Mouse (Mus musculus): ENCODE measurements at regions not wholly inside any gene's neighbourhood (a gene's known extent, or its start where the extent isn't known, plus 50 kb on each side); places are given as distances from the start of the nearest gene placed in this dataset.

DNA sequence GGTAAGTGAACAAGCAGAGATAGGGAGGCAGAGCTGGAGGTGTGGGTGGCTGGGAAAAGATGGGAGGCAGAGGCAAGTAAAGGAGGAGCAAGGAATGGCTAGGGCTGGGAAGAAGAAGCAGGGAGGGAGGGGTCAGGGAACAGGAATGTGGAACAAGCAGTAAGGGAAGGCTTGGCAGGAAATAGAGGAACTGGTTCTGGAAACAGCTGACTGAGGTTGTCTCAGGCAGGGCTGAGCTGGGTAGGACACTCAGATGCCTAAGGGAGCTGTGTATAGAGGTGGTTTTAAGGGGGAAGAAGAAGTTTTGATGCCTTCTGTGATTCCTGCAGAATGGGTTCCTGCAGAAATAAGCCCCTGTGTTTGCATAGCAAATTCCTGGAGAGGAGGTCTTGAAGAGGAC is 92.7 kb downstream of the Nucb2 start:
- H3K4me2 ChIP-seq: no peak overlapping the region
- H3K36me3 ChIP-seq: no peaks in the 10 kb centered on the region
- H3K4me1 ChIP-seq: no peaks in the 10 kb centered on the region
- no peak overlapping the region for H3K27ac ChIP-seq (replicated peaks)
- no peak overlapping the region for H3K9ac ChIP-seq (replicated peaks)
- no peak overlapping the region for H3K4me3 ChIP-seq (replicated peaks)
- H3K9me3 ChIP-seq (replicated peaks): peaks cover 8% of the 10 kb centered on the region; the same call in 1 of the 2 replicates
- H3K27me3 ChIP-seq (replicated peaks): no peaks in the 10 kb centered on the region
- no peak for ATAC-seq (ENCODE audit: low FRiP score)

DNA sequence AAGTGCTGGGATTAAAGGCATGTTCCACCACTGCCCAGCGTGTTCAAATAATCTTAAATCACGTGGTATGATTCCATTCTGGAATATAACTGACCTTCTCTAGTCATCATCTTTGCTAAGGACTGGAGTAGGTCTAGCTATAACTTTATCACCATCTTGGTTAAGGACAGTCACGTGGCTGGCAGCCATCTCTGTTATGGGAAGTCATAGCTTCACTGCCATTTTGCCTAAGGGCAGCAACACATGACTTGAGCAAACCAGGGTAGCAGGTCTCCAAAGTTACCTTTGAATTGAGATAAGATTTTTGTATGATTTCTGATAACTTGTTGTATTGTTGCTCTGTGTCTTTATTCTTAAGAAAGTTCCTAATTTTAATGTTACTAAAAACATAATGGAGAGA is 96.2 kb downstream of the Nucb2 start:
- Histone ChIP-seq H3K9ac (replicated peaks) (no peak overlapping the region), H3K4me2 (no peak overlapping the region), H3K4me3 (replicated peaks) (no peak overlapping the region), H3K27me3 (replicated peaks) (no peaks in the 10 kb centered on the region), H3K9me3 (replicated peaks) (peaks cover 8% of the 10 kb centered on the region; the same call in 1 of the 2 replicates), H3K27ac (replicated peaks) (no peak overlapping the region), H3K36me3 (no peaks in the 10 kb centered on the region), H3K4me1 (no peaks in the 10 kb centered on the region)
- no peak for ATAC-seq (ENCODE audit: low FRiP score)
- WGBS: 85% methylated on average over 3 of the region's 3 CpGs

DNA sequence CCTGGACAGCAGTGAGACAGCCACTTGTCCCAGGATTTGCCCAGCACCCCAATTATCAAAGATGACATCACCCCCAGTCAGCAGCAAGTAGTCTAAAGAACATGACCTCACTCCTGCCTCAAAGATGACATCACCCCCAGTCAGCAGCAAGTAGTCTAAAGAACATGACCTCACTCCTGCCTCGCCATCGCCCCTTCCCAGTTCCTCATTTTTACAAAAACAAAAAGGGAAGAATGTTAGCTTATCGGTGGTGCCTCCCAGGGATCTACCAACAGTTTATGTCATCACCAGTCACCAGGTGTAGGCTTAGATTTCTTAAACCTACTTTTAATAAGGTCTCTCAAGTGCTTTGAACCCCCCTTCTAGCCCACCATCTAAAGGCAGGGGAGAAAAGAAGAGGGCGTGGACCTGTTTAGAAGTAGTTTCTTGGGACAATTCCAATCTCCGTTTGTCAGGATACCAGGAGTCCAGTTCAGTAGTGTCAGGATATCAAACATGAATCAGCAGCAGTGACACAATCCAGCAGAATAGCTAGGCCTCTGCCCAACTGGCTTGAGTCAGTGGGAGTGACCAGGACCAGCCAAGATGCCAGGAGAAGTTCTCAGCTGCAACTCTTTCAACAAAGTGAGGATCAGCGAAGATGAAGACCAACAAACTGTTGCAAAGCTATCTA is 99.1 kb downstream of the Nucb2 start:
- WGBS: 89% methylated on average over 6 of the region's 6 CpGs
- Histone ChIP-seq H3K27ac (replicated peaks) (no peak overlapping the region), H3K27me3 (replicated peaks) (no peaks in the 10 kb centered on the region), H3K4me1 (peaks cover 7% of the 10 kb centered on the region), H3K4me2 (no peak overlapping the region), H3K9me3 (replicated peaks) (peaks cover 8% of the 10 kb centered on the region; the same call in 1 of the 2 replicates), H3K36me3 (no peaks in the 10 kb centered on the region), H3K4me3 (replicated peaks) (no peak overlapping the region), H3K9ac (replicated peaks) (no peak overlapping the region)
- ATAC-seq (ENCODE audit: low FRiP score): no peak

DNA sequence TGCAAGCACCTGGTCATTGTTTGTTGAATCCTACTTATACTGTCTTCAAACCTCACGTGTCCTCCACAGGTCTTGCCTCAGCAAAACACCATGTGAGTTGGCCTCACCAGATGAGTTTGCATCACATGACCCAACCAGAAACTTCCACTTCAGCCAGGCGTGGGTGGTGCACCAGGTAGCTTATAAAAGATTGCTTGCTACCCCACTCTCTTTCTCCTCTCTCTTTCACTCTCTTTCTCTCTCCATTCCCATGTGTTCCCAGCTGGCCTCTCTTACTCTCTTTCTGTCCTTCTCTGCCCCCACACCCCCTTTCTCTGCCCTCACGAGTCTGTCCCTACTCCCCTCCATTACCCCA is 99.6 kb downstream of the Nucb2 start:
- Histone ChIP-seq H3K9me3 (replicated peaks) (peaks cover 5% of the 10 kb centered on the region; the same call in 1 of the 2 replicates), H3K4me2 (no peak overlapping the region), H3K4me1 (peaks cover 7% of the 10 kb centered on the region), H3K27ac (replicated peaks) (no peak overlapping the region), H3K27me3 (replicated peaks) (no peaks in the 10 kb centered on the region), H3K9ac (replicated peaks) (no peak overlapping the region), H3K4me3 (replicated peaks) (no peak overlapping the region), H3K36me3 (no peaks in the 10 kb centered on the region)
- ATAC-seq (ENCODE audit: low FRiP score): no peak
- 85% methylated on average over 3 of the region's 3 CpGs for WGBS

DNA sequence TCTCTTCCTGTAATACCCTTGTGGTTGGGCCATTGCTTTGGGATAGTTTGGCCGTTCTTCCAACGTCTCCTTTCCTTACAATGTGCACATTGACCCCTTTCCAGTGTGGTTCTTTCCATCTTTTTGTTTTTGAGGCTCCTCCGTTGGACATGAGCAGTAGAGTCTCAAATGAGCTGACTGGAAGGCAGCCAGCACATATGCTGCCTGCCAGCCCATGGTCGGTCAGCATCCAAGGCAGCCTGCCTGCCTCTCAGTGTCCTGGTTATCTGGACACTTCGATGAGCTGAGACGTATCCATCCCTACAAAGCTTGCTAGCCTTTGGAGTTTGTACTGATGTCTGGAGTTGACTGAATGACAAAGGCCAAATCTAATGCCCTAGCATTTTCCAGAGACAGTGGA is 102.1 kb downstream of the Nucb2 start:
- Histone ChIP-seq H3K27me3 (replicated peaks) (no peaks in the 10 kb centered on the region), H3K4me3 (replicated peaks) (no peak overlapping the region), H3K4me2 (no peak overlapping the region), H3K36me3 (no peaks in the 10 kb centered on the region), H3K9me3 (replicated peaks) (no peaks in the 10 kb centered on the region), H3K27ac (replicated peaks) (no peak overlapping the region), H3K9ac (replicated peaks) (no peak overlapping the region), H3K4me1 (peaks cover 7% of the 10 kb centered on the region)
- ATAC-seq (ENCODE audit: low FRiP score): no peak
- WGBS: 70% methylated on average over 6 of the region's 6 CpGs

DNA sequence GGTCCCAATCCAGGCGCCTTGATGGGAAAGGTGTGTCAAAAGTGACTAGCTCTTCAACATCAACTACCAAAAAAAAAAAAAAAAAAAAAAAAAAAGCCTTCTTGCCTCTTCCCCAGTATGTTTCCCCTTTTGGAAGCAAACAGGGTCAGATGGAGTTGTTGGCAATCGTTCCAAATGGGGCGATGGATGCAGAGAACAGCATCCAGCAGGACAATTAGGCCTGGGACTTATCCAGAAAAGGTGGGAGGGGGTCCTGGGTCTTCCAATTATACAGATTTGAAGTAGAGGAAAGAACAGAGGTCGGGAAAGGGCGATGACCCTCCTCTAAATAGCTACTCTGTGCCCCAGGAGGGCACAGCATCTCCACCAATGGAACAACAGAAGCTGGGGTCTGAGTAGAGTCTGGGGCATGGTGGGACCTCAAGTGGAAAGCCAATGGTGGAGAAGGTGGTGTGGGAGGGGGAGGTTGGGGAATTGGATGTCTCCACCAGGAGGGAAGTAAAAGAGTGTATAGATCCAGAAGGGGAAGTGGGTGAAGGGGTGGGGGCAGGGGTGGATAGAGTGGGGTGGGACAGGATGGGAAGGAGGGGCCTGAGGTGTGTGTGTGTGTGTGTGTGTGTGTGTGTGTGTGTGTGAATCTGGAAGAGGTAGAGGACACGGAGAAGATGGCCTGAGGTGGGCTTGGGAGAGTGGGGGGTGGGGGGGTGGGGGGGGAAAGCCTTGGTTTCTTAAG is 102.7 kb downstream of the Nucb2 start:
- Histone ChIP-seq H3K36me3 (no peaks in the 10 kb centered on the region), H3K27ac (replicated peaks) (no peak overlapping the region), H3K4me2 (no peak overlapping the region), H3K9me3 (replicated peaks) (no peaks in the 10 kb centered on the region), H3K27me3 (replicated peaks) (no peaks in the 10 kb centered on the region), H3K9ac (replicated peaks) (no peak overlapping the region), H3K4me1 (peaks cover 7% of the 10 kb centered on the region), H3K4me3 (replicated peaks) (no peak overlapping the region)
- ATAC-seq (ENCODE audit: low FRiP score): no peak
- 76% methylated on average over 5 of the region's 6 CpGs for WGBS

DNA sequence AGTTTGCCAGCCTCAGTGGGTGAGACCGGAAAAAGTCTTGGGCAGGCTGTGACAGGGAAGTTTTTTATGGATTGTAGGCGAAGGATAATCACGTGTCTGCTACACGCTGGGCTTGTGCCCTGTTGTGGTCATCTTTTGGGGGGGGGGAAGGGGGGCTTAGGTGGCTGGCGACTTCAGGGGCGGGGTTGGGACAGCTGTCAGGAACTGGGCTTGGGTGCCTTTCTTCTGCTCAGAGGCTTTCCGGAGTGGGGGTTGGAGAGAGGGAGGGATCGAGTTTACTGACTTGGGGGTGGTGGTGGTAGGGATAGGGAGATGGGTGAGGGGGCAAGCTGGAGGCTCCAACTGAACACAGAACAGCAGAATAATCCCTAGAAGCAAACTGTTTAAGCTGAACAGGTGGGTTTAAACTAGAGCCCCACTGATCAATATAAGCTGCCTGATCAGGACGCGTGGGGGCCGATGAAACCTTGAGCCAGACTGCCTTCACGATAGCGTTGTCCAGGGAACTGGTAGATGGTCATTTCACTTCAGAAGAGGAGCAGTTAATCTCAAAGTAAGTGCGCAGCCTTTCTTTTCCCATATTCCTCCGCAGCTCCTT is 103.6 kb downstream of the Nucb2 start:
- H3K9ac ChIP-seq (replicated peaks): peak overlapping the region; percentile 20; the same call in 1 of the 2 replicates
- peaks cover 7% of the 10 kb centered on the region for H3K4me1 ChIP-seq
- no peaks in the 10 kb centered on the region for H3K27me3 ChIP-seq (replicated peaks)
- no peak overlapping the region for H3K27ac ChIP-seq (replicated peaks)
- no peaks in the 10 kb centered on the region for H3K36me3 ChIP-seq
- ATAC-seq (ENCODE audit: low FRiP score): peak; percentile 43; the same call in 1 of the 2 replicates
- H3K9me3 ChIP-seq (replicated peaks): no peaks in the 10 kb centered on the region
- peak overlapping the region; percentile 29 for H3K4me3 ChIP-seq (replicated peaks)
- H3K4me2 ChIP-seq: peak overlapping the region; percentile 63
- 5% methylated on average over 15 of the region's 15 CpGs for WGBS

DNA sequence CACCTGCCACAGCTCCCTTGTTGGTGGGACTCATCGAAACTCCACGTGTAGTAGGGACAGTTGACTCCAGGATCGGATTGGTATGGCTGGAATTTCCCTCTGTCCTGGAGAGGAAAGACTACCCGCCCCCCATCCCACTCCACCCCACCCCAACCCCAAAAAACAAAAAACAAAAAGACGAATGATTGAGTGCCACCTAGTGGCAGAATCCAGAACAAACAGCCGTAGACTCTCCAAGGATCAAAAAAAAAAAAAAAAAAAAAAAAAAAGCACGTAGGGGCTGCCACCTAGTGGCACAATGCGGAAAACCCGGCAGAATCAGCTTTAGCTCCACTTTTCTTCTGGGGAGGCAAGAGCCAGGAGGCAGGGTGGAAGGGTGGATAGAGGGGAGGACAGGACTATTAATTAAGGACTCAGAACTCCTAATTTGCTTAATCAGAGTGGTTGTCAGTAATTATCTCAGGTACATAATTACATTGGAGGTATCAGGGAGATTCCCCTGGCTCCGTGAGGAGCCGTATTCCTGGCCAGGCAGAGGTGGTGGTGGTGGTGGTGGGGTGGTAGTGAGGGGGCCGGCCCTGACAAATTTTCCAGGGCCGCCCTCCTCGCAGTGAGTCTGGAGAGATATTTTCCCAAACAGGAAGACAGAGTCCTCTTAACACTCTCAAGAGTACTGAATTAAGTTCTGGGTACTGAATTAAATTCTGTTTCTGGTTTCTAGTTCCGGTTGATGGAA is 104.3 kb downstream of the Nucb2 start:
- no peaks in the 10 kb centered on the region for H3K9me3 ChIP-seq (replicated peaks)
- ATAC-seq (ENCODE audit: low FRiP score): peak; percentile 60
- no peaks in the 10 kb centered on the region for H3K36me3 ChIP-seq
- peak overlapping the region; percentile 20; the same call in 1 of the 2 replicates for H3K9ac ChIP-seq (replicated peaks)
- H3K4me2 ChIP-seq: peak overlapping the region; percentile 63
- no peaks in the 10 kb centered on the region for H3K27me3 ChIP-seq (replicated peaks)
- no peak overlapping the region for H3K27ac ChIP-seq (replicated peaks)
- WGBS: 32% methylated on average over 15 of the region's 15 CpGs
- peak overlapping the region; percentile 29 for H3K4me3 ChIP-seq (replicated peaks)
- H3K4me1 ChIP-seq: peaks cover 7% of the 10 kb centered on the region

DNA sequence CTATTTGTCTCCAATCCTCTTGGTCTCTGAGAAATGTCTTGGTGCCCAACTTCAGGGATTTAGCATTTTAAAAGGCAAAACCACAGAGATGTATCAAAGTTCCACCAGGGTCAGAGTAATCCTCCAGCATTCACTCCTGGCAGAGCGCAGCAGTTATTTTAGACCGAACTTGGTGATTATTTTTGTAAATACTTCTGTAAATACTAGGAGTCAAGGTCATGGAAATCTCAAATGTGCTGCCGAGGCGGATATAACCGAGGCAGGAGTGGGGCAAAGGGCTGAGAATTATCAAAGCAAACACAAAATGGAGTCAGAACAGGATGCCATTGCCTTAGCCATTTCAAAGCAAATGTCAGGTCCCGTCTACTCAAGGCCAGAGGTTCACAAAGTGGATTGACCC is 105.2 kb downstream of the Nucb2 start:
- Histone ChIP-seq H3K4me2 (no peak overlapping the region), H3K4me1 (peaks cover 7% of the 10 kb centered on the region), H3K27ac (replicated peaks) (no peak overlapping the region), H3K27me3 (replicated peaks) (no peaks in the 10 kb centered on the region), H3K36me3 (no peaks in the 10 kb centered on the region), H3K9ac (replicated peaks) (no peak overlapping the region), H3K4me3 (replicated peaks) (no peak overlapping the region), H3K9me3 (replicated peaks) (no peaks in the 10 kb centered on the region)
- 82% methylated on average over 6 of the region's 6 CpGs for WGBS
- ATAC-seq (ENCODE audit: low FRiP score): no peak

DNA sequence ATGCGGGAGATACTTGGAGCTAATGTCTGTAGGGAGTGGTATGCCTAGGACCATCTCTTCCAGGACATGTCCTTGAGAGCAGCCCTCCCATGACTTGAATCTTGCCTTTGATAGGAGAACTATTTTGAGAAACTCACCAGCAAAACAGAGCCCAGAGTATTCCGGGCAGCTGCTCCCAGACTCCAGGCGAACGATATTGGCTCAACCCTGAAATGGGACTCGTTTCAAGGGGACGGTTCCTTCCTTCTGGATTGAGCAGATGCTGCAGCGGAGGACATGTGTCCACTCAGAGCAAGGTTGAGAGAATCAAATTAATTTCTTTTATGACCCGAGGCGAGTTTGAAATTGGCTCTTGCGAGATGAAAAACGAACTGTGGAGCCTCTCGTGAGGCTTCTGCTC is 105.7 kb downstream of the Nucb2 start:
- Histone ChIP-seq H3K36me3 (no peaks in the 10 kb centered on the region), H3K4me2 (no peak overlapping the region), H3K9ac (replicated peaks) (no peak overlapping the region), H3K4me3 (replicated peaks) (no peak overlapping the region), H3K27ac (replicated peaks) (no peak overlapping the region), H3K27me3 (replicated peaks) (no peaks in the 10 kb centered on the region), H3K9me3 (replicated peaks) (no peaks in the 10 kb centered on the region), H3K4me1 (peaks cover 7% of the 10 kb centered on the region)
- ATAC-seq (ENCODE audit: low FRiP score): no peak
- WGBS: 73% methylated on average over 12 of the region's 12 CpGs

DNA sequence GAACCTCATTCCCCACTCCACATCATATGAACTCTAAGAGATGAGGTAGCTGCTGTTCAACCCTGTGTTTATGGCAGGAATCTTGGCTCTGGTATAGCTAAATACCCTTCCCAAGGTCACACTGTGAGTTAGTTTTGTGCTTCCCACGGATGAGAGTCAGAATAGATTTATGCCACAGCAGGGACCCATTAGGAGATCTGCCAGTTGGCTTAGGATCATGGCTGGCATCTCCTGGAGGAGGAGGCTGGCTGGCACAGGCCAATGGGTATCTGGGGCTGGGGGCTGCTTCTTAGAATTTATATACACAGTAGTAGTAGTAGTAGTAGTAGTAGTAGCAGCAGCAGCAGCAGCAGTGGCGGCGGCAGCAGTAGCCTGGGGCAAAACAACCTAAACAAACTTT is 111.8 kb downstream of the Nucb2 start:
- Histone ChIP-seq H3K9ac (replicated peaks) (no peak overlapping the region), H3K4me1 (0 out of 2 replicates have a peak, but pooled peaks cover 6% of the 10 kb centered on the region), H3K4me2 (no peak overlapping the region), H3K4me3 (replicated peaks) (no peak overlapping the region), H3K9me3 (replicated peaks) (no peaks in the 10 kb centered on the region), H3K36me3 (no peaks in the 10 kb centered on the region), H3K27me3 (replicated peaks) (no peaks in the 10 kb centered on the region), H3K27ac (replicated peaks) (no peak overlapping the region)
- ATAC-seq (ENCODE audit: low FRiP score): peak; percentile 53; the same call in 1 of the 2 replicates
- 44% methylated on average over 3 of the region's 3 CpGs for WGBS

Data from neural tube, embryonic 15.5 days (tissue).